Mouse (Mus musculus) neural tube, embryonic 11.5 days (tissue): ENCODE results near the gene Aldh1b1. TPM values are rescaled to one million over a fixed set of nuclear protein-coding genes. Genes with fewer than 3 reads are reported as not detected.

Experiments used
- ATAC-seq: fragments of 200-750 bp; cut with Nextera tagmentation; 2 replicates; pipeline ENCODE4 v1.8.0; 2017; ENCODE audit warnings: moderate number of reproducible peaks, mild to moderate bottlenecking, moderate TSS enrichment, moderate library complexity; ENCODE audit not compliant: insufficient read depth, low FRiP score, low TSS enrichment
- DNase-seq: peaks from one replicate; pipeline ENCODE4 v3.0.0-alpha.2; 2015; ENCODE audit warnings: low spot score
- H3K27ac ChIP-seq: fragments of 300-500 bp; sonication (generic); 2 replicates; pipeline ENCODE4 v1.5.1; 2014; ENCODE audit warnings: low read depth, mild to moderate bottlenecking, low read length
- H3K27me3 ChIP-seq: fragments of 300-500 bp; sonication (generic); 2 replicates; pipeline ENCODE4 v1.6.1; 2014; ENCODE audit warnings: mild to moderate bottlenecking, low read length, mixed read lengths; ENCODE audit not compliant: control insufficient read depth, insufficient read depth
- H3K36me3 ChIP-seq: fragments of 300-500 bp; sonication (generic); 2 replicates; pipeline ENCODE4 v1.6.1; 2014; ENCODE audit warnings: mild to moderate bottlenecking, low read length, moderate library complexity, mixed read lengths; ENCODE audit not compliant: control insufficient read depth, insufficient read depth
- H3K4me1 ChIP-seq: fragments of 300-500 bp; sonication (generic); 2 replicates; pipeline ENCODE4 v1.6.1; 2014; ENCODE audit warnings: low read length, mixed read lengths; ENCODE audit not compliant: control insufficient read depth, insufficient read depth
- H3K4me2 ChIP-seq: fragments of 300-500 bp; sonication (generic); 2 replicates; pipeline ENCODE4 v1.6.1; 2014; ENCODE audit warnings: low read depth, mild to moderate bottlenecking, moderate library complexity
- H3K4me3 ChIP-seq: fragments of 300-500 bp; sonication (generic); 2 replicates; pipeline ENCODE4 v1.5.1; 2014; ENCODE audit warnings: low read depth, low read length
- H3K9ac ChIP-seq: fragments of 300-500 bp; sonication (generic); 2 replicates; pipeline ENCODE4 v1.6.1; 2014; ENCODE audit warnings: mild to moderate bottlenecking, low read length
- H3K9me3 ChIP-seq: fragments of 300-500 bp; sonication (generic); 2 replicates; pipeline ENCODE4 v1.6.1; 2016; ENCODE audit warnings: low read length; ENCODE audit not compliant: control insufficient read depth
- WGBS: fragments of 180-500 bp; shearing (Covaris S2); extraction: QIAGEN DNeasy Blood & Tissue Kit; methylation state at CpG from one replicate; pipeline ENCODE4 v1.1.7; 2014; 5-methylcytosine and 5-hydroxymethylcytosine counted together
- polyA plus RNA-seq: library from polyadenylated mRNA; unstranded; fragments of >200 nt; fragmentation: Nextera tagmentation; extraction: Ambion mirVana; gene quantifications from 2 replicates; pipeline ENCODE4 v1.2.1, GENCODE M21; 2014

Gene Aldh1b1
- polyA plus RNA-seq, 1 experiment from 2014 or later = 4.6 TPM

DNA sequence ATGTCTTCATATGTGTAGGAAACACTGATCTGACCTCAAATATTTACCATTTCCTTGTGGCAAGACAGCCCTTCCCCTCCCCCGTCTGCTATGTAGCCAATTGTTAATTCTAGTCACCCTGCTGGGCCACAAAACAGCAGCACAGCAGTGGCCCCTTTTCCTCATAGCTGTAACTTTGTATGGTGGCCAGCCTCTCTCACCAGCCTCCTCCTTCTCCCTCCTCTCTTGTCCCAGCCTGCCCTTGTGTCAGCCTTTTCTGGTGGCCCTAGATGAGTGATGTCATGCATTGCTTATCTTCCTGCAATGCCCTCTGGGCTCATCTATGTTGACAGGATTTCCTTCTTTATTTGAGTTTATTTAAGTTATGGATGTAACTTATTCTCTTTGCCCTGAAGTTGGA is 50.6 kb downstream of the Aldh1b1 start:
- Histone ChIP-seq H3K9ac (no peak overlapping the region), H3K36me3 (no peaks in the 10 kb centered on the region), H3K4me3 (no peak overlapping the region), H3K9me3 (no peaks in the 10 kb centered on the region), H3K27ac (no peak overlapping the region), H3K27me3 (no peaks in the 10 kb centered on the region), H3K4me1 (peaks cover 2% of the 10 kb centered on the region; the same call in 1 of the 2 replicates), H3K4me2 (no peak overlapping the region)
- ATAC-seq (no peak), DNase-seq (no peak)
- WGBS = 19% methylated on average over 1 of the region's 1 CpGs

DNA sequence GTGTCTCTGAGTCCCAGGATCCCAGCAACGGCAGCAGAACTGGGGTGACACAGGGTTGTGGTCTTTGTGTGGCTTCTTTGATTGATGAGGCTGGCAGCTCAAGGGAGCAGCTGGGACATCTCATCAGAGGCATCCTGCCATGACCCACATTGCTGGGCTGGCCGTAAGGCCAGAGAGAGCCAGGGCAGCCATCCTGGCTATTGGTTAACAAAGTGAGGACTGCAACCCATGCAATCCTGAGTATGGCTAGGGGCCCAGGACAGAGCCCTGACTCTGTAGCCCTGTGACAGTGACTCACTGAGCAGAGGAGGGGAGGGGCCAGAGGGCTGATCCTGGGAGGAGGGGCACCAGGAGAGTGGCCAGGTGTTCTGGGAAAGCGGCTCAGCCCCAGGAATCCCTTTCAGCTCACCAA is 52.8 kb downstream of the Aldh1b1 start:
- Histone ChIP-seq H3K4me3 (no peak overlapping the region), H3K9me3 (no peaks in the 10 kb centered on the region), H3K36me3 (no peaks in the 10 kb centered on the region), H3K4me2 (no peak overlapping the region), H3K27me3 (no peaks in the 10 kb centered on the region), H3K9ac (no peak overlapping the region; the same call in 1 of the 2 replicates), H3K27ac (peak overlapping the region; percentile 53), H3K4me1 (peaks cover 4% of the 10 kb centered on the region; the same call in 1 of the 2 replicates)
- DNase-seq (peak; percentile 62), ATAC-seq (peak; percentile 61)
- 8% methylated on average over 3 of the region's 3 CpGs for WGBS

DNA sequence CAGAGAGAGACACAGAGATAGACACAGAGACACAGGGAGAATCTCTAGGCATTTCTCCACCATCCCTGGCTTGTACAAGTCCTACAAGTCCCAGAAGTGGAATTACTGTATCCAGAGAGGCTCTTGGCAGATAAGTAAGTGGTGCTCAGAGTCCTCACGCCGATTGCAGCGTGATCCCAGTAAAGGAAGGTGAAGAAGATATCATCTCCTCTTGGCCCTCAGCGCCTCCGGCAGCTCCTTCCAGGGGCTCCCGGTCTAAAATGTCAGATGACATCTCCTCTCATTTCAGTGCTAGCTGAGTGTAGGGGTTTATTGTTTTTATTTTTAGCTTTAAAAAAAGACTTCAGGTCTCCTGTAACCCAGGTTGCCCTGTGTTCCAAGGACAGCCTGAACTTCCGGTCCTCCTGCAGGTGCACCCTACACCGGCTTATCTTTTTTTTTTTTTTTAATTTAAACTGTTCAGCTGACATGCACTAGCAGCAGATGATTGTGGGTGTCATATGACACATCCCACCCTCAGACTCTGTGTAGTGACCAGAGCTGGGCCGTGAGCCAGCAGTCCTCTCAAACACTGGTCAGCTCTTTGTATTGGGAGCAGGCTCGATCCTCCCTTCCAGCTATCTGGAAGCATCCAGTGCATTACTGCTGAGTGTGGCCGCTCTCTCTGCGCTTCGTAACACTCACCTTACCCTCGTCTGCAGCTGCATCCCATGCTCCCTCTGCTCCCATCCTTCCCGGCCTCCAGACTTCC is 54.8 kb downstream of the Aldh1b1 start:
- Histone ChIP-seq H3K4me2 (no peak overlapping the region), H3K36me3 (no peaks in the 10 kb centered on the region), H3K4me3 (no peak overlapping the region), H3K9ac (no peak overlapping the region), H3K27ac (no peak overlapping the region), H3K4me1 (peaks cover 2% of the 10 kb centered on the region; the same call in 1 of the 2 replicates), H3K27me3 (no peaks in the 10 kb centered on the region), H3K9me3 (no peaks in the 10 kb centered on the region)
- DNase-seq (no peak), ATAC-seq (no peak)
- 87% methylated on average over 15 of the region's 15 CpGs for WGBS

Other genes with a start within 250 kb of the Aldh1b1 start
- 76.8 and 90.4 TPM in 2 replicates for gene Igfbpl1, start 27.9 kb downstream of the Aldh1b1 start, polyA plus RNA-seq
- 6.3 and 7.2 TPM in 2 replicates for gene Stra6l, start 49.6 kb downstream of the Aldh1b1 start, polyA plus RNA-seq
- gene Ccdc180, start 91.3 kb downstream of the Aldh1b1 start, polyA plus RNA-seq = 0.05 TPM in 1 of 2 replicates, not detected in the other
- gene Tdrd7, start 166.3 kb downstream of the Aldh1b1 start, polyA plus RNA-seq = 16.7 and 18.6 TPM in 2 replicates
- gene Tmod1, start 239.9 kb downstream of the Aldh1b1 start, polyA plus RNA-seq = 5.2 and 5.7 TPM in 2 replicates